Mouse (Mus musculus) G1E (cell line): ENCODE results near the gene Ogfrl1.

Experiments used
- CTCF ChIP-seq: IDR thresholded peaks from 2 replicates; pipeline ENCODE4 v1.5.1; 2012; ENCODE audit warnings: low read depth, low read length, inconsistent platforms, mixed read lengths
- GATA1 ChIP-seq: IDR thresholded peaks from 2 replicates; pipeline ENCODE4 v1.6.1; 2012; ENCODE audit warnings: borderline replicate concordance, low read length, inconsistent platforms, mixed read lengths
- GATA2 ChIP-seq: IDR thresholded peaks from 2 replicates; pipeline ENCODE4 v1.6.1; 2012; ENCODE audit warnings: low read depth, low read length, inconsistent platforms, borderline replicate concordance
- POLR2AphosphoS5 ChIP-seq: IDR thresholded peaks from 2 replicates; pipeline ENCODE4 v1.6.1; 2012; ENCODE audit warnings: low read depth, low read length, inconsistent platforms; ENCODE audit not compliant: insufficient replicate concordance
- TAL1 ChIP-seq: conservative IDR thresholded peaks from 2 replicates; pipeline ENCODE4 v1.6.1; 2012; ENCODE audit warnings: low read depth, low read length, inconsistent platforms, mixed read lengths

DNA sequence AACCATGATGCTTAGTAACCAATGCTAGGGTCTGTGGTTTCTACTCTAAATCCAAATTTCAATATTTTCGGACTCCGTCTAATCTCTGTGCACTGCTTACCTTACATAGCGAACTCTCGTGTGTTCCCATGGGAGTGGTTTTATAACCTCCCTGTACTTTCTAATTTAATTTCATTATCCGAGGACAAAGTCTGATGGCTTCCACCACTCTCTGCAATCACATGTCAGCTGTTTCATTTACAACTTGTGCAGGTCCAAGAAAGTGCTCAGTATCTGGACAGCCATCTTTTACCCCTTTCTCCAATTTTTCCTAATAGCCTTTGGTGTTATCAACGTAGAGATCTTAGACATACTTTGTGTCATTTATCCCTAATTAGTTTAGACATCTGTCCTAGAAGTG, 44.7 kb downstream of the Ogfrl1 start:
- TF ChIP-seq CTCF (no peak), GATA1 (no peak), TAL1 (no peak), POLR2AphosphoS5 (no peak), GATA2 (no peak)
